Mouse (Mus musculus) testis, adult 2 months (tissue): ENCODE results near the gene Elp5.

ENCODE experiments used
- CTCF ChIP-seq: fragments of 200-500 bp; IDR thresholded peaks from 2 replicates; pipeline ENCODE4 v1.5.1; 2012; ENCODE audit warnings: low read depth, mild to moderate bottlenecking, inconsistent platforms, low read length, moderate library complexity; ENCODE audit not compliant: control insufficient read depth, insufficient read depth, insufficient replicate concordance
- POLR2A ChIP-seq: fragments of 200-500 bp; IDR thresholded peaks from 2 replicates; pipeline ENCODE4 v1.6.1; 2012; ENCODE audit warnings: low read depth, mild to moderate bottlenecking, inconsistent platforms, low read length, moderate library complexity; ENCODE audit not compliant: control insufficient read depth

DNA sequence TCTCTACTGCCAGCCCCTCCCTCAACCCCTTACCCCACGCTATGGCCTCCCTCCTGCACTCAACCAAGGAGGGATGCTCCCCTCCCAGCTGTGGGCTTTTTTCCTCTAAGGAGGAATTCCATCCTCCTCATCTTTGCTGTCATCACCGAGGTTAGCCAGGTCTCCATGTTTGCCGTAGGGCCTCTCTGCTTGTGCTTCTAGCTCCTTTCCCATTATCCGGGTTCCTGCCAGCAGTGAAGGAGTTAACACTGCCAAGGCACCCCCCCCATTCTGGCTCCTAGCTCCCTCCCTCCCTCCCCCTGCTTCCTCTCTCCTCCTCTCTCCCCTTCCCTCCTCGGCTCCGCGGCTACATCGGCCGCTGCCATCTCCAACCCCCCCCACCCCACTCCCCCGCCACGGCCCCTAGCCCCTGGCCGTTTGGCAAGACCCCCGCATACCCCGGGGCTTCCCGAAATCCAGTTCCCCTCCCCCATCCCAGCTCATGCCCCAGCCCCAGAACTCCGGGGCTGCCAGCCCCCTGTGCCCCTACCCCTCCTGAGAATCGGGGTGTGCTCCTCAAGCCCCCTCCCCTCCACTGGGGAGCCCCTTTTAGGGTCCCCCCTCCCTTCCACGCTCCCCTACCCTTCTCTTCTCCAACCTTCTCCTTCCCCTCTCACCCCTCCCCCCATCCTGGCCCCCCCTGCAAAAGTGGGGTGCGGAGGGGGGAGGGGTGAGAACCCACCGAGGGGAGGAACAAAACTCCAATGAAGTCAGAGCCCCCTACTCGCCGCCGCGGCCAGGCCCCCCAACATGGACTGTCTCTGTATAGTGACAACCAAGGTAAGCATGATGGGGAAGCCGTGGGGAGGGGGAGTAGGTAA lies 36.0 kb upstream of the Elp5 start:
- TF ChIP-seq POLR2A (no peak), CTCF (no peak)
